Mouse (Mus musculus): ENCODE data around the gene Lama2.

The Lama2 gene

GRCm38 (mm10) chr10:27382887-27383609 lies 236.5 kb downstream of the Lama2 start:
- no peak for DNase-seq (ENCODE audit: low spot score)

DNA sequence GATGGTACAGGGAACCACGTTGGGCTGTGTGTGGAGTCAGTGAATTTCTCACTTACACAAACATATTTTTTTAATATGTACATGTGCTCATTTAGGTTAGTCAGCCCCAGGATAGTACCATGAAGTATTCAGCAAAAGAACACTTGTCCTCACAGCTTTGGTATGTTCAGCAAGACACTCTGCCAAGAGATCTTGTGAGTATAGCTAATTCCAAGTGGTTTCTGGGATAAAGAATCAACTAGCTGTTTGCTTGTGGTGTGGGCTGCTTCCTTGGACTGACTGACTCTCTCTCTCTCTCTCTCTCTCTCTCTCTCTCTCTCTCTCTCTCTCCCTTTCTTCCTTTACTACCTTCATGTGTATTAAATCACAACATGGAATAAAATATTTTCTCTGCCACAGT lies 241.3 kb downstream of the Lama2 start:
- no peak for DNase-seq (ENCODE audit: low spot score)

DNA sequence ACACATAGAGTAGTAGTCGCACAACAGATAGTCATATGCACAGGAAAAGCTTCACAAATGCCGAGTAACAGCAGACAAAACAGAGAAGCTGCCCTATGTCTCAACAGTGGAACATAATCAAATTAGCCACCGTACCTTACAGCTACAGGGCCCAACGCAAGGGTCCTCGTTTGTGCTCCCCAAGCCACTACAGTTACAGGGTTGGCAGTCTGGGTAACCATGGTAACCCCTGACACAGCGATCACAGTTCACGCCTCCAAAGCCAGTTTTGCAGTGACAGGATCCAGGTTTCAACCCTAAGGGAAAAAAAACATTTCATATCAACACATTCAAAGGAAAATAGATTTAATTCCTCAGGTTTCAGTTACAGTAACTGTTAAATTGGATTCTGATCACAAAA lies 275.3 kb downstream of the Lama2 start:
- no peak for DNase-seq (ENCODE audit: low spot score)

GRCm38 (mm10) chr10:27322410-27322990 lies 297.1 kb downstream of the Lama2 start:
- no peak for DNase-seq (ENCODE audit: low spot score)

- no peak for DNase-seq (ENCODE audit: low spot score)
Observed at GRCm38 (mm10) chr10:27307444-27307843, 312.1 kb downstream of the Lama2 start.

- no peak for DNase-seq (ENCODE audit: low spot score)
Observed at GRCm38 (mm10) chr10:27305301-27305700, 314.3 kb downstream of the Lama2 start.

GRCm38 (mm10) chr10:27285098-27285860 lies 334.3 kb downstream of the Lama2 start:
- no peak for DNase-seq (ENCODE audit: low spot score)

DNA sequence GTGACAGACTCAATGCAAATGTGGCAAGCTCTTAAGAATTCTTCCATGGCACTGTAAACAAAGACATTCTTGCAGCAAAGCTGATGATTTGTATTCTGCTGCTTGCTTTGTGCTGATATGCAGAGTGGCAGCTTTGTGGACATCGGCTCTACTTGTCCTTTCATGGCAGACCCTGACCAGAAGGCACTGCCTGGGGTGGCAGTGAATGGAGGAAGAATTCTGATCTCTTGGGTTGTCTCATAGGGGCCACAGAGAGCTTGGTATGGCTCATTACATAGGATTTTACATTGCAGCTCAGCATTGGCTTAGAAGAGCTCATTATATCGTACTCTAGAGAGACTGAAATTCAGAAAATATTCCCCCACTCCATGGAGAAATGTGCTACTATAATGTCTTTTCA lies 352.1 kb downstream of the Lama2 start:
- DNase-seq (ENCODE audit: low spot score), result no peak

DNA sequence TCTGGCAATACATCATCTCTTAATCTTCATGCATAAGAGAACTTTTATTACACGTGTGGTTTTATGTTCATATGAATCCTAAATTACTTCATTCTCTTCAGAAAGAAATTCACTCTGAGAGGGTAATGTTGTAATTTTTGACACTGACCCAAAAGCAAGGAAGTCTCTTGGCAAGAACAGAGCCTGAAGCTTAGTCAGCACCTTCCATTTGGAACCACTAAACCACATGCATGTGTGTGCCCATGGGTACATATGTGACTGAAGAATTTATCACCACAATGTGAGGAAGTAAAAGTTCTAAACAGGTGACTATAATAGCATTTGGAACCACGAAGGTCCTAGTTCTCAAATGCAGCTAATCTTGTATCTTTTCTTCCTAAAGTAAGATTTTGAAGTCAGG lies 353.7 kb downstream of the Lama2 start:
- DNase-seq (ENCODE audit: low spot score), result no peak

DNA sequence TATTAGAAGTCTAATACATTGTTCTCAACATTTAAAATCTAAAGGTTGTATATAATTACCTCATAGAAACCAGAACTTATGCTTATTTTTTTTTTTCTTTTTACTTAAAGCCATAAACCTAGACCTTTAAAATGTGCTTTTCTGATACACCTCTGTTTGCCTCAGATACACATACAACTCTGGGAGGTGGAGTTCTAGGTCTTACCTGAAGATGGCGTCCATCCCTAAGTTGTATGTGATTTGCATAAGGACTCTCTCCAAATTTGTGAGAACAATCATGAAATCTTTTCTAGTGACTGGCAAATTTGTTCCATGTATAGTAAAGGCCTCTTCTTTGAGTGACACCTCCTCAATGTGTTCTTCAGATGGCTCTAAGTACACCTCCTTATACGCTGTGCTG lies 354.8 kb downstream of the Lama2 start:
- DNase-seq (ENCODE audit: low spot score), result no peak

GRCm38 (mm10) chr10:27249741-27250140 lies 369.8 kb downstream of the Lama2 start:
- DNase-seq (ENCODE audit: low spot score), result no peak

- DNase-seq (ENCODE audit: low spot score), result no peak
Observed at GRCm38 (mm10) chr10:27234755-27235154, 384.8 kb downstream of the Lama2 start.

DNA sequence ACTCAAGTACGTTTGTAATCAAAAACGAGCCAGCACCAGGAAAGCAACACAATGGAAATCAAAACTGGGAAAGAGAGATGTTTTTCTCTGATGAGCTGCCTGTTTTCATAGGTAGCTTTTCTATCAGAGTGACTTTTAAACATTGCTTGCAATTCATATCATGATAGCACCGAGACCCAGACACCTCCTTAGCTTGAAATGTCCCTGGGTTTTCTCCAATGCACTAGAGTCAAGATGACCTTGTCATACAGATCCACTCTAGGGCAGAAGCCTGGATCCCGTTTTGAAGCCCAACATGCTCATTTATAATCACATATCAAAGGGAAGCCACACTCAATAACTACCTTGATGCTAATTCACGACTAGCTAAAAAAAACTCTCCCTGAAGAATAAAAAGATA lies 386.0 kb downstream of the Lama2 start:
- DNase-seq (ENCODE audit: low spot score), result no peak

DNA sequence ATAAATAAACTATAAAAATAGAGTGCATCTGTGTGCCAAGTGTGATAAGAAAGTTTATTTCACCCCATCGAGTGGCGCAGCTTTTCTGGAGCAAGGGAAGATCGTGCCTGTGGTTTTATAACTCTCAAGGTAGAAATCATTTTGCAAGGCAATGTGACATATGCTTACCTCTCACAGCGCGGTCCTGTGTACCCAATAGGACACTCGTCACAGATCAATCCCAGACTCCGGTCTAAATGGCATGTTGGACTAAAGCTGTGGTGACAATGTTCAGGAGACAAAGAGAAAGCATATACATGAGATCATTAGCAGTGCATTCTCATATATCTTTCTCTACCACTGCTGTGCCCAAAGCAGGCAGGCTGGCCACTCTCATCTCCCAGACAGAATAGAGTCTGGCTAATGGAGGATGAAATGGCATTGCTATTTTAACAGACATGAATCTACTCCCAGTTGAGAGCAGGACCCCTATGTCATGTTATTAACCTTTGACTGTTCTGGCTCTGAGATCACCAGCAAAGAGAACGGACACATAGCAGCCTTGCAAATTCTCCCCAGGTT lies 395.7 kb downstream of the Lama2 start:
- DNase-seq (ENCODE audit: low spot score), result no peak

GRCm38 (mm10) chr10:27222639-27223315 lies 396.8 kb downstream of the Lama2 start:
- peak; percentile 8 for DNase-seq (ENCODE audit: low spot score)

DNA sequence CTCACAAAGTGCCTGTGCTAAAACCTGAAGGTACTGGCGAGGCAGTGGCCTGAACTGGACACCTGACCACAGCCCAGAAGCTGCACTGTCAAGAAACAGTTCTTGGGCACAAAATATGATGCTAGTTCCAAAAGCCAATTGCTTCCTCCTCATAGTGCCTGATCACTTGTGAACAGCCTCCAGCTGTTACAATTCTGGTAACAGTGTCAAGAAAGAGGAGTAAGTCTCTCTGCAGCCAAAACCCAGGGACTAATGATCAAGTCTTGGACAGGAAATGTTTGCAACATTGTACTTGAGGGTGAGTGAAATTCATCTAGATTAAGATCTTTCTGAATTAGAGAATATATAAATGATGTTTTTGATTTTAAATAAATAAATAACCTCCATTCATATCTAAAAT lies 399.9 kb downstream of the Lama2 start:
- DNase-seq (ENCODE audit: low spot score), result no peak

DNA sequence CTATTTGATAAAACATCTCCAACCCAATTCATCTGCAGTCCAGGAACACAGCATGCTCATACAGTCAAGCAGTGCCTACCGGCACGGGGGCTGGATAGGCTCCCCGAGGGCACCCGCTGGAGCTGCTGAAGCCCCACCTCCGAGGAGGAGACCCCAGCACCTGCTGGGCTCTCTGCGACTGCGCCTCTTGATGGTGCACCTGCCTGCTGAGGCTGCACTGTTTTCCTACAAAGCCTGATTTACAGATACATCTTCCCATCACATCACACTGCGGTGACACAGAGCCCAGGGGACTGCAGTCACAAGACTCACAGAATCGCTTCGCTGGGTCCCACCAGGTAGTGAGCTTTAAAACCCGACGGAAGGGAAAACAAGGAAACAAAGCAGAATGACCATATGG lies 412.2 kb downstream of the Lama2 start:
- DNase-seq (ENCODE audit: low spot score), result no peak

DNA sequence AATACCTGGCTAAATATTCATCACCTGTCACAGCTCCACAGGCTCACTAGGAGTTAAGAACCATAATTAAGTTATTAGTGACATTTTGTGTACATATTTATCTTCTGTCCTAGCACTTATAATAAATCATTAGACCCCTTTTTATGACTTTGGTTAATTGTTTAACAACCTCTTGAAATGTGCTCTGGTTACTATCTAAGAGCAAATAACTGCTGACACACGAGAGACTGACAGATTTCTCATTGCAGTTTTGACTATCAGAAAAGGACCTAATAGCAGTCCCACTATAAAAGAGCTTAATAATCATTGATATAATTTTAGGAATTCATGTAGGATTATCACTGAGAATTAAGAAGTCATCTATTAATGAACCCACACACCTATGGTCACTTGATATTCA lies 421.1 kb downstream of the Lama2 start:
- no peak for DNase-seq (ENCODE audit: low spot score)

- no peak for DNase-seq (ENCODE audit: low spot score)
Observed at GRCm38 (mm10) chr10:27193986-27194908, 425.3 kb downstream of the Lama2 start.

DNA sequence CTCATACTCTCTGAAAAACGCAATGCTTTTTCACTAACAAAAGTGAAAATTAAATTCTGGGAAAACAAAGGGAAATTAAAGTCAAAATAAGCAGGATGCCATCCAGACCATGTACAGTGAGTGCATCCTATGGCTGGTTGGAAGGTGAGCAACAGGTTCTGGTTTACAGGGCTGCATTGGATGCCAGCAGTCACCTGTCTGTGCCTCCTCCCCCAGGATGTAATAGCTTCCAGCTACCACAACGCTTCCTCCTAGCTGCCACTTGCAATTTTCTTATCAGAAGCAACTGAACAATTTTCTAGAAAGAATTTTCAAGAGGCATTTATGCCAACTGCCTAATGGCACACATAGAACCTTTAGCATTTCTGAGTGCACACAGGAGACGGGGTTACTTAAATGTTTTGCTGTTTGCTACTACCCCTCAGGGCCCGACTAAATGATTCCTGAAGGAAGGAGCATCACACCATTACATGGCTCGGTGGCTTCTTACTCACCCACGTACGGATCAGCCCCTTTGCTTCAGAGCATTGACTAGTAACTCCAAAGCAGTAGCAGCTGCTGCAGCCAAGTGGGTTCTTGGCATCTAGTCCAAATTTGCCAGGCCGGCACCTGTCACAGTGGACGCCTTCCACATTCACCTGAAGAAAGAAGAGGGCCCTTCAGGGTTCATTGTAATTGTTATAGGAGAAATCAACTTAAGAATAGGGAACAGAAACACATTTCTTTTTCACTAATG lies 430.8 kb downstream of the Lama2 start:
- no peak for DNase-seq (ENCODE audit: low spot score)

GRCm38 (mm10) chr10:27184185-27184584 lies 435.4 kb downstream of the Lama2 start:
- DNase-seq (ENCODE audit: low spot score), result no peak
